Mouse (Mus musculus) neural tube, embryonic 11.5 days (tissue): ENCODE measurements at regions not wholly inside any gene's neighbourhood (a gene's known extent, or its start where the extent isn't known, plus 50 kb on each side); places are given as distances from the start of the nearest gene placed in this dataset.

Experiments
- ATAC-seq: fragments of 200-750 bp; cut with Nextera tagmentation; 2 replicates; pipeline ENCODE4 v1.8.0; 2017; ENCODE audit warnings: moderate number of reproducible peaks, mild to moderate bottlenecking, moderate TSS enrichment, moderate library complexity; ENCODE audit not compliant: insufficient read depth, low FRiP score, low TSS enrichment
- DNase-seq: peaks from one replicate; pipeline ENCODE4 v3.0.0-alpha.2; 2015; ENCODE audit warnings: low spot score
- H3K27ac ChIP-seq: fragments of 300-500 bp; sonication (generic); 2 replicates; pipeline ENCODE4 v1.5.1; 2014; ENCODE audit warnings: low read depth, mild to moderate bottlenecking, low read length
- H3K27me3 ChIP-seq: fragments of 300-500 bp; sonication (generic); 2 replicates; pipeline ENCODE4 v1.6.1; 2014; ENCODE audit warnings: mild to moderate bottlenecking, low read length, mixed read lengths; ENCODE audit not compliant: control insufficient read depth, insufficient read depth
- H3K36me3 ChIP-seq: fragments of 300-500 bp; sonication (generic); 2 replicates; pipeline ENCODE4 v1.6.1; 2014; ENCODE audit warnings: mild to moderate bottlenecking, low read length, moderate library complexity, mixed read lengths; ENCODE audit not compliant: control insufficient read depth, insufficient read depth
- H3K4me1 ChIP-seq: fragments of 300-500 bp; sonication (generic); 2 replicates; pipeline ENCODE4 v1.6.1; 2014; ENCODE audit warnings: low read length, mixed read lengths; ENCODE audit not compliant: control insufficient read depth, insufficient read depth
- H3K4me2 ChIP-seq: fragments of 300-500 bp; sonication (generic); 2 replicates; pipeline ENCODE4 v1.6.1; 2014; ENCODE audit warnings: low read depth, mild to moderate bottlenecking, moderate library complexity
- H3K4me3 ChIP-seq: fragments of 300-500 bp; sonication (generic); 2 replicates; pipeline ENCODE4 v1.5.1; 2014; ENCODE audit warnings: low read depth, low read length
- H3K9ac ChIP-seq: fragments of 300-500 bp; sonication (generic); 2 replicates; pipeline ENCODE4 v1.6.1; 2014; ENCODE audit warnings: mild to moderate bottlenecking, low read length
- H3K9me3 ChIP-seq: fragments of 300-500 bp; sonication (generic); 2 replicates; pipeline ENCODE4 v1.6.1; 2016; ENCODE audit warnings: low read length; ENCODE audit not compliant: control insufficient read depth
- WGBS: fragments of 180-500 bp; shearing (Covaris S2); extraction: QIAGEN DNeasy Blood & Tissue Kit; methylation state at CpG from one replicate; pipeline ENCODE4 v1.1.7; 2014; 5-methylcytosine and 5-hydroxymethylcytosine counted together

DNA sequence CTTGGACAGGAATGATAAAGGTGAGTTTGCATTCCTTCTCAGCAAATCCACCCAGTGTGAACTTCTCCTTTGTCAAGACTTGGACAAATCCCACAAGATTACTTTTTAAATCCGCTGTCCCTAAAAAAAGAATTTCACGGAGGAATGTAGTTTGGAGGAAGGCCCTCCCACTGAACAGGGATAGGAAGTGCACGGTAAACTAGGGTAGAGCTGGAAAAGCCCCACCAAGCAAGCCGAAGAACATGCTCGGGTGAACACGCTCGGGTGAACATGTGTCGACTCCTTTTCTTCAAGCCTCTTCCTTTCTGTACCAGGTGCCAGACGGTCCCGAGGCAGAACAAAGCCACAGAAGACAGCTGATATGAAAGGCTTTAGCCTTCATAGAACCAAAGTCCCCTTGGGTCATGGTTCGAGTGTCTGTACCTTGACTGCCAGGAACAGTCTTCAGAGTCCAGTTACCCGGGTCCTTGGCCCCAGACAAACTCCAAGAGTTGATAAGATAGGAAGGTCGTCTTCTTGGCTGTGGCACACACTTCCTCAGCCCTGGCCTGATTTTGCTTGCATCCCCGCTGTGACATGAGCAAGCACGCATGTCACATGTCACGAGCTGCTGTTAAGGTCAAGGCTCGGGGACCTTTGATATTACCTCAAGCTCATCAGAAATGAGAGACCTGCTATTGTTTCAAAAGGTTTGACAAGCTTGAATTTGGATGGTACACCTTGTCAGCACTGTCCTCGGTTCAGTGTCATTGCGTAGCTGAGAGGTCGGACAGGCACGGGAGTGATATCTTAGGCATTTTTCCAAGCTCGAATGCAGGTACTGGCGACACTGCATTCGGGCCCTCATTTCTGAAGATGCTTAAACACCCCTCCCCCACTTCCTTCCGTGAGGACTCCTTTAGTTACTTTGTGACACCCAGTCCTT, 51.5 kb upstream of the Ryk start:
- Histone ChIP-seq H3K4me2 (no peak overlapping the region), H3K27ac (no peak overlapping the region), H3K36me3 (no peaks in the 10 kb centered on the region), H3K27me3 (no peaks in the 10 kb centered on the region), H3K4me1 (no peaks in the 10 kb centered on the region; the same call in 1 of the 2 replicates), H3K4me3 (no peak overlapping the region), H3K9ac (no peak overlapping the region), H3K9me3 (no peaks in the 10 kb centered on the region)
- DNase-seq (no peak), ATAC-seq (no peak)
- 76% methylated on average over 25 of the region's 25 CpGs for WGBS

DNA sequence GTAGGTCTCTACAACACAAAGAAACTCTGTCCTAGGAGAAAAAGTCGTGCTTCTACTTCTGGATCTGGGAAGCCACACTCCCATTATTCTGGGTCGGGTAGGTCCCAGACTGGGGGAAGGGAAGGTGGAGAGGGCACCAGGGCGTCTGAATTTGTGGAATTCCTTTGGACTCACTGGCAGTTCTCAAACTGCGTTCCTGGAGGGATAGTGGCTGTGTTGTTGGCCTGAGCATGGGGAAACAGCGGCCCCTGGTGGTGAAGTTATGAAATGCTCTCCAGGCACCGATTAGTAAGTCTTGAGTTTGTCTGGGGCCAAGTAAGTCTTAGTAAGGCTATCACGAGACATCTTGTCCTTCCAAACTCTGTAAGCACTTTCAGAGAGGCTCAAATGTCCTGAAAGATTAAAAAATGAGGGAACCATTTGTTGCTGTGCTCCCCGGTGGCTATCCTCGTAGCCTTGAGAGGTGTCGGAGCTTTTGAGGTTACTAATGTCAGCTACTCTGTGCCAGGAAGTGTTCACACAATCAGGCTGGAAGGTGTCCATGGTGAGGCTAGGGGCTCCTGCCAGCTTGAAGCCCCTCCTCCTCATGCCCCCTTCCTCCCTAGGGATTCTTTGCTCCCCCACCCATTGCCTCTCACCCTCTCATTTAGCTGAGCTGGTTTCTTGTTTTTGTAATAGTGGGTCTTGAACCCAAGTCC, 50.2 kb upstream of the Ryk start:
- DNase-seq: peak; percentile 90

More for the DNA sequence above, 50.2 kb upstream of the Ryk start:
- no peak overlapping the region for H3K9ac ChIP-seq
- ATAC-seq: 0 out of 2 replicates have a peak, but pooled peaks have one; percentile 48
- no peak overlapping the region for H3K4me3 ChIP-seq
- no peak overlapping the region for H3K27ac ChIP-seq
- no peaks in the 10 kb centered on the region for H3K27me3 ChIP-seq
- H3K36me3 ChIP-seq: no peaks in the 10 kb centered on the region
- H3K4me2 ChIP-seq: no peak overlapping the region
- 13% methylated on average over 10 of the region's 10 CpGs for WGBS
- H3K9me3 ChIP-seq: no peaks in the 10 kb centered on the region
- H3K4me1 ChIP-seq: no peaks in the 10 kb centered on the region
